In the genomic region with DNA sequence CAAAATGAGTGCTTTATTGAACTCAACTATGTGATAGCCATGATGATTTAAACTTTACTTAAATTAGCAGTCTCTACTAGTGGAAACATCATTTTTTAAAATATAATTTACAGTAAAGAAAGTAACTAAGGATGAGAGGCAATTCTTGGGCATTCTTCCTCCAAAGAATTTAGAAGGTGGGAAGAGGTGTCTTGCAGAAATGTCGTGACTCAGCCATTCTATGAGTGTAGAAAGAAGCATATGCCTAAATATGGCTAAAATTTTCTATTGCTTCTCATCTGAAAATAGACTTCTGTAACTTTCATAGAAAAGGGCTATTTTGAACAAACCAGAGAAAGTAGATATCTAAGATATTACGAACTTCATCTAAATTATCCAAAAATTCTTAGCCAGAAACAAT, we compare ENCODE assay signal across 23 mouse cellular contexts.
DNase-seq lines count a peak whose midpoint lies in the region; ATAC-seq and TF ChIP-seq lines count a peak whose summit lies in the region.
"Had no signal": no experiment of that assay in that cellular context is flagged by ENCODE, and none has a peak within 500 bp of the region (broad histone marks: within the 10 kb centered on the region; RNA-seq: fewer than 3 reads in every experiment).

No protein-coding gene starts in this region.

- WGBS in liver, embryonic 11.5 days, result 62% methylated on average over 2 of the region's 2 CpGs

- H3K4me1 ChIP-seq in liver, embryonic 11.5 days (replicated peaks; ENCODE audit: control insufficient read depth, insufficient read depth, low read length), result no peaks in the 10 kb centered on the region

- no peak overlapping the region for H3K4me3 ChIP-seq in left cerebral cortex, adult 2 months
- H3K4me3 ChIP-seq in liver, embryonic 11.5 days (ENCODE audit: low read depth, low read length), result no peak overlapping the region

- no peak overlapping the region for H3K4me2 ChIP-seq in liver, embryonic 11.5 days

- H3K27ac ChIP-seq in left cerebral cortex, adult 2 months, result peak overlapping the region; percentile 65
- no peak overlapping the region for H3K27ac ChIP-seq in liver, embryonic 11.5 days (ENCODE audit: low read depth, low read length)

- ATAC-seq in frontal cortex, adult (ENCODE audit: low TSS enrichment), result peak; percentile 97
- ATAC-seq in liver, embryonic 11.5 days (replicated peaks; ENCODE audit: low FRiP score), result no peak
- ATAC-seq: activated CD4-positive, CD25-positive, alpha-beta regulatory T cell, adult 4 months; CD4-positive, CD25-positive, alpha-beta regulatory T cell, adult 4 months; Patski had no signal

- no peak overlapping the region for H3K9ac ChIP-seq in liver, embryonic 11.5 days (ENCODE audit: low read depth, low read length)

- intact Hi-C loops in left cerebral cortex, adult 2 months (cut with DNase I), result no loop called here

- no peaks in the 10 kb centered on the region for H3K9me3 ChIP-seq in liver, embryonic 11.5 days (ENCODE audit: control insufficient read depth, low read length)
- H3K9me3 ChIP-seq: G1E had no signal

- TF ChIP-seq CTCF in left cerebral cortex, adult 2 months (IDR thresholded peaks at IDR 0.05), result no peak

- DNase-seq in frontal cortex, postnatal 10 days (ENCODE audit: low spot score in 2 of 2), result no peak
- no peak for DNase-seq in left cerebral cortex, adult 2 months (ENCODE audit: extremely low spot score in 1 of 2, low spot score in 2 of 2)
- DNase-seq in left cerebral cortex, adult 11 months (ENCODE audit: low spot score), result no peak
- DNase-seq in brain, adult 2 months (ENCODE audit: low read depth, low spot score), result peak; percentile 80
- peak; percentile 67 for DNase-seq in telencephalon, adult 2 months (ENCODE audit: low read depth, low spot score)
- no peak for DNase-seq in kidney, adult 8-10 months
- no peak for DNase-seq in liver, embryonic 11.5 days (ENCODE audit: low spot score)
- DNase-seq: adrenal gland, adult 2 months; adrenal gland, adult 8-10 months; adrenal gland, postnatal 10 days; adrenal gland, postnatal 14 days; adrenal gland, postnatal 25 days; adrenal gland, postnatal 36 days; B cell, adult 2 months; cerebellum, adult 11 months; cerebellum, adult 11-12 months; cerebellum, adult 18-20 months had no signal

- H3K36me3 ChIP-seq in liver, embryonic 11.5 days (ENCODE audit: control insufficient read depth, insufficient read depth, low read length), result no peaks in the 10 kb centered on the region
- H3K36me3 ChIP-seq: G1E had no signal

- no peaks in the 10 kb centered on the region for H3K27me3 ChIP-seq in liver, embryonic 11.5 days (replicated peaks; ENCODE audit: control insufficient read depth, insufficient read depth, low read length)
- H3K27me3 ChIP-seq: CH12.LX, Patski had no signal

Comparison
In these comparisons a context has a peak if more than half of its experiments do, and no peak if none do; other contexts are left out.
1. DNase-seq: peak in brain, adult 2 months (single experiment) and telencephalon, adult 2 months (single experiment); none in frontal cortex, postnatal 10 days (0 of 2), left cerebral cortex, adult 2 months (0 of 2), left cerebral cortex, adult 11 months (single experiment), kidney, adult 8-10 months (0 of 2) and liver, embryonic 11.5 days (single experiment).